Mouse (Mus musculus) liver, embryonic 11.5 days (tissue): Measurements from ENCODE around the gene Mki67. TPM values are rescaled to one million over a fixed set of nuclear protein-coding genes. Genes with fewer than 3 reads are reported as not detected.

Experiments used
- ATAC-seq: fragments of 200-750 bp; cut with Nextera tagmentation; replicated peaks from 2 replicates; pipeline ENCODE4 v1.8.0; 2017; ENCODE audit warnings: moderate number of reproducible peaks, mild to moderate bottlenecking, moderate TSS enrichment, moderate library complexity; ENCODE audit not compliant: low FRiP score
- DNase-seq: peaks from one replicate; pipeline ENCODE4 v3.0.0-alpha.2; 2017; ENCODE audit warnings: low spot score
- H3K27ac ChIP-seq: fragments of 300-500 bp; sonication (generic); 2 replicates; pipeline ENCODE4 v1.5.1; 2014; ENCODE audit warnings: mild to moderate bottlenecking, low read depth, low read length, control low read depth
- H3K27me3 ChIP-seq: fragments of 300-500 bp; sonication (generic); replicated peaks from 2 replicates; pipeline ENCODE4 v1.6.1; 2014; ENCODE audit warnings: low read length, mixed read lengths; ENCODE audit not compliant: control insufficient read depth, insufficient read depth
- H3K36me3 ChIP-seq: fragments of 300-500 bp; sonication (generic); 2 replicates; pipeline ENCODE4 v1.6.1; 2014; ENCODE audit warnings: mild to moderate bottlenecking, low read length, moderate library complexity, mixed read lengths; ENCODE audit not compliant: control insufficient read depth, insufficient read depth
- H3K4me1 ChIP-seq: fragments of 300-500 bp; sonication (generic); replicated peaks from 2 replicates; pipeline ENCODE4 v1.6.1; 2014; ENCODE audit warnings: low read length, mixed read lengths; ENCODE audit not compliant: control insufficient read depth, insufficient read depth
- H3K4me2 ChIP-seq: fragments of 300-500 bp; sonication (generic); 2 replicates; pipeline ENCODE4 v1.6.1; 2014; ENCODE audit warnings: mild to moderate bottlenecking, control low read depth, moderate library complexity
- H3K4me3 ChIP-seq: fragments of 300-500 bp; sonication (generic); 2 replicates; pipeline ENCODE4 v1.5.1; 2014; ENCODE audit warnings: low read depth, low read length, control low read depth
- H3K9ac ChIP-seq: fragments of 300-500 bp; sonication (generic); 2 replicates; pipeline ENCODE4 v1.6.1; 2014; ENCODE audit warnings: low read depth, low read length, control low read depth
- H3K9me3 ChIP-seq: fragments of 300-500 bp; sonication (generic); 2 replicates; pipeline ENCODE4 v1.6.1; 2016; ENCODE audit warnings: low read length, inconsistent platforms, mixed read lengths; ENCODE audit not compliant: control insufficient read depth
- WGBS: fragments of 180-500 bp; shearing (Covaris S2); extraction: QIAGEN DNeasy Blood & Tissue Kit; methylation state at CpG from one replicate; pipeline ENCODE4 v1.1.7; 2014; 5-methylcytosine and 5-hydroxymethylcytosine counted together
- polyA plus RNA-seq: library from polyadenylated mRNA; unstranded; fragments of >200 nt; fragmentation: Nextera tagmentation; extraction: Ambion mirVana; gene quantifications from 2 replicates; pipeline ENCODE4 v1.2.1, GENCODE M21; 2014

Mki67 gene
- polyA plus RNA-seq, result 75.1 and 79.3 TPM in 2 replicates

- Histone ChIP-seq H3K9ac (peak within 1 kb of the TSS; percentile 99), H3K9me3 (no peaks in the 10 kb centered on the region), H3K36me3 (peaks cover 8% of the 10 kb centered on the region; the same call in 1 of the 2 replicates), H3K4me2 (peak within 1 kb of the TSS; percentile 89), H3K27me3 (no peaks in the 10 kb centered on the region), H3K27ac (peak within 1 kb of the TSS; percentile 95), H3K4me3 (peak within 1 kb of the TSS; percentile 98), H3K4me1 (peaks cover 21% of the 10 kb centered on the region)
- DNase-seq (peak; percentile 71), ATAC-seq (peak; percentile 48)
- under 1% methylated on average over 81 of the region's 82 CpGs for WGBS
These were observed at the start of gene Mki67 for GRCm38 (mm10) chr7:135715642-135716444. Gene Mki67 (minus strand): TSS chr7:135716361.

- no peak overlapping the region for H3K27ac ChIP-seq
- no peak overlapping the region for H3K9ac ChIP-seq
- DNase-seq, result no peak
- no peaks in the 10 kb centered on the region for H3K36me3 ChIP-seq
- H3K4me2 ChIP-seq, result no peak overlapping the region
- H3K4me1 ChIP-seq, result no peaks in the 10 kb centered on the region
- no peaks in the 10 kb centered on the region for H3K27me3 ChIP-seq
- H3K4me3 ChIP-seq, result no peak overlapping the region
- ATAC-seq, result no peak
- WGBS, result 64% methylated on average over 2 of the region's 2 CpGs
- H3K9me3 ChIP-seq, result no peaks in the 10 kb centered on the region
These were observed 47.1 kb upstream of the Mki67 start for GRCm38 (mm10) chr7:135763311-135763710.

GRCm38 (mm10) chr7:135758754-135759510, 42.8 kb upstream of the Mki67 start:
- WGBS, result 79% methylated on average over 12 of the region's 12 CpGs
- Histone ChIP-seq H3K4me3 (no peak overlapping the region), H3K27ac (no peak overlapping the region), H3K27me3 (no peaks in the 10 kb centered on the region), H3K9ac (no peak overlapping the region), H3K9me3 (no peaks in the 10 kb centered on the region), H3K4me2 (no peak overlapping the region), H3K36me3 (no peaks in the 10 kb centered on the region), H3K4me1 (no peaks in the 10 kb centered on the region)
- no peak for DNase-seq
- ATAC-seq, result no peak

- WGBS, result 60% methylated on average over 4 of the region's 4 CpGs
- Histone ChIP-seq H3K4me1 (no peaks in the 10 kb centered on the region), H3K27me3 (no peaks in the 10 kb centered on the region), H3K9ac (no peak overlapping the region), H3K4me3 (no peak overlapping the region), H3K27ac (no peak overlapping the region), H3K36me3 (no peaks in the 10 kb centered on the region), H3K9me3 (no peaks in the 10 kb centered on the region), H3K4me2 (no peak overlapping the region)
- DNase-seq, result no peak
- ATAC-seq, result no peak
These were observed 42.0 kb upstream of the Mki67 start for GRCm38 (mm10) chr7:135758171-135758570.

GRCm38 (mm10) chr7:135756984-135757586, 40.9 kb upstream of the Mki67 start:
- Histone ChIP-seq H3K9me3 (no peaks in the 10 kb centered on the region), H3K9ac (no peak overlapping the region), H3K4me2 (no peak overlapping the region), H3K27ac (no peak overlapping the region), H3K4me1 (no peaks in the 10 kb centered on the region), H3K4me3 (no peak overlapping the region), H3K27me3 (no peaks in the 10 kb centered on the region), H3K36me3 (no peaks in the 10 kb centered on the region)
- ATAC-seq (no peak), DNase-seq (no peak)
- 81% methylated on average over 6 of the region's 6 CpGs for WGBS

GRCm38 (mm10) chr7:135748986-135749385, 32.8 kb upstream of the Mki67 start:
- no peaks in the 10 kb centered on the region for H3K9me3 ChIP-seq

GRCm38 (mm10) chr7:135747072-135747471, 30.9 kb upstream of the Mki67 start:
- 52% methylated on average over 2 of the region's 2 CpGs for WGBS
- ATAC-seq, result no peak

More at GRCm38 (mm10) chr7:135748986-135749385, 32.8 kb upstream of the Mki67 start:
- no peak overlapping the region for H3K9ac ChIP-seq
- H3K36me3 ChIP-seq, result no peaks in the 10 kb centered on the region
- H3K4me3 ChIP-seq, result no peak overlapping the region
- no peak for ATAC-seq
- whole genome bisulfite sequencing, result 64% methylated on average over 6 of the region's 6 CpGs
- H3K27me3 ChIP-seq, result no peaks in the 10 kb centered on the region; the same call in 1 of the 2 replicates
- H3K4me1 ChIP-seq, result no peaks in the 10 kb centered on the region
- no peak overlapping the region for H3K4me2 ChIP-seq
- H3K27ac ChIP-seq, result no peak overlapping the region
- DNase-seq, result no peak

GRCm38 (mm10) chr7:135746528-135746927, 30.4 kb upstream of the Mki67 start:
- Histone ChIP-seq H3K27ac (no peak overlapping the region), H3K9me3 (no peaks in the 10 kb centered on the region), H3K9ac (no peak overlapping the region), H3K36me3 (no peaks in the 10 kb centered on the region), H3K4me1 (no peaks in the 10 kb centered on the region), H3K4me3 (no peak overlapping the region), H3K27me3 (no peaks in the 10 kb centered on the region; the same call in 1 of the 2 replicates), H3K4me2 (no peak overlapping the region)
- ATAC-seq (no peak), DNase-seq (no peak)
- 67% methylated on average over 6 of the region's 6 CpGs for WGBS

More at GRCm38 (mm10) chr7:135747072-135747471, 30.9 kb upstream of the Mki67 start:
- no peak overlapping the region for H3K4me3 ChIP-seq
- no peaks in the 10 kb centered on the region; the same call in 1 of the 2 replicates for H3K27me3 ChIP-seq
- no peaks in the 10 kb centered on the region for H3K9me3 ChIP-seq
- H3K4me2 ChIP-seq, result no peak overlapping the region
- no peak overlapping the region for H3K27ac ChIP-seq
- H3K4me1 ChIP-seq, result no peaks in the 10 kb centered on the region
- no peak for DNase-seq
- no peaks in the 10 kb centered on the region for H3K36me3 ChIP-seq
- H3K9ac ChIP-seq, result no peak overlapping the region
